Mouse (Mus musculus): Measurements from ENCODE around the gene Tcaf3.

DNA sequence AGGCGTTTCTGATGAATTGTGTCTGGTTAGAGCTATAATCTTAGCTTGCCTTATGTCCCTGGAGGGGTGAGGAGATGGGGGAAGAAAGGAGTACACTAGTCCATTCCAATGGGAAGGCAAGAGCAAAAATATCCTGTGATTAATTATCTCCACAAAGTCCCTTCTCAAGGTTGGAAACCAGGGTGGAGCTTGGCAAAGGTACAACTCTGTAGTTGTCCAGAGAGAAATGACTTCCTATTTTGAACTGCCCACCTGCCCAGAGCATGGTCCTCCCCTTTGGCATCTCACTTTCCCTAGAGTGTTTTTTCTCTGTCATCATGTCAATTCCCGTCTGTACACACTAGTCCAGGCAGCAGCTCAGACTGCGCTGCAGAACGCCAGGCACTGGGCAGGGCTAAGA lies 50.0 kb downstream of the Tcaf3 start, which contains the start of gene Olfr455:
- no peak for TF ChIP-seq POLR2A (IDR thresholded peaks at IDR 0.05; ENCODE audit: control insufficient read depth, low read depth, low read length)
- no peak for TF ChIP-seq CTCF (IDR thresholded peaks at IDR 0.05; ENCODE audit: control insufficient read depth, insufficient read depth, insufficient replicate concordance, low read depth, low read length)

Measured in testis, adult 2 months (tissue).